Mouse (Mus musculus) mature B cell (primary cell): ENCODE data around the gene Shisa9.

Experiments
- in situ Hi-C: fragments of 300-500 bp; cut with MboI; formaldehyde crosslinking; loops from 2 replicates; pipeline ENCODE4 v1.14.3; 2019

The Shisa9 gene

GRCm38 (mm10) chr16:12196841-12197240 lies 212.9 kb downstream of the Shisa9 start:
- in situ Hi-C loops = no loop called here

DNA sequence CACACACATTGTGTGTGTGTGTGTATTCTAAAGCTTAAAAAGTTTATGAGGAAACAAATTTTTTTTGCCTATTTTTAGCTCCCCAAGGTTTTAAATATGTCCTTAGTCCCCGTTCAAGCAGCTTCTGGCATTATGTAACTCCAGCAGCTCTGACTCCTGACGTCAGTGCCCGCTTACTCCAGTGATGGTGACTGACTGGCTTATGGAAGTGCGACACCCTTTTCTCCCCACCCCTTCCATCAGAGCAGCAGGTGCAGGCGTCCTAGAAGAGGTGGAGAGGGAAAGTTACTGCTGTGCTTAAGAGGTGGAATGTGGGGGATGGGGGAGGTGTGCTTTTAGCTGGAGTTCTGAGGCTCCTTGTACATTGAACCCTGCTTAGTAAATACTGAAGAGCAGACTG lies 213.7 kb downstream of the Shisa9 start:
- in situ Hi-C loops = no loop called here

- in situ Hi-C loops = no loop called here
These were observed 217.3 kb downstream of the Shisa9 start for GRCm38 (mm10) chr16:12201216-12201615.

DNA sequence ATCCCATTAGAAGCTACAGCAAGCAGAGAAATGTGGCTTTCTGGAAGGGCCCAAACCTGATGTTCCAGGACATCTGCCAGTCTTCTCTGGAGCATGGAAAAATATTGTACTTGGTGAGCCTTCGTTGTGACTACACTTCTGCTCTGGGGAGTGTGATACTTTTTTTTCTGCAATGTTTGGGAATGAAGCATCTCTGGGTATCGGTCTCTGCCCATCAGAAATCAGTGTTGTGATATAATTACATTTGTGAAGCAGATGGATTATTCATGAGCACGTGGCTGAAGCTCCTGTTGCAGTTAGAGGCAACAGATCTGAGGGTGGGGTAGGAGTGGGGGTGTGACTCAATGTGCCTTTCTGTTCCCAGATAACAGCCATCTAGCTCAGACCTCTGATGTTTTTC lies 218.2 kb downstream of the Shisa9 start:
- in situ Hi-C loops = no loop called here

DNA sequence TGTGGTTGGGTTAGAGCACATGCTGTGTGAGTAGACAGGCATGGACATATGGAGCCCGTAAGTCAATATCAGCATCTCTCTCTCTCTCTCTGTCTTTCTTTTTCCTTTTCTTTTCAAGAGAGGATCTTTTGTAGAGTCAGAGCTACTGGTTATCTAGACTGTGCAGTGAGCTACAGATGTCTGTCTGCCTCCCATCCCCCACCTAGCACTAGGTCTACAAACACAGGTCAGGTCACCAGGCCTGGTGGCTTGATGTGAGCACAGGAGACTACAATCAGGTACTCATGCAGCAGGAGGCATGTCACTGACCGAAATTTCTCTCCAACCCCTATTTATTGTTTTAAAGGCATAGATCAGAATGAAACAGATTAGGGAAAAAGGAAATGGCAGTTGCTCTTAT lies 219.1 kb downstream of the Shisa9 start:
- in situ Hi-C loops = no loop called here

- in situ Hi-C loops = no loop called here
These were observed 220.5 kb downstream of the Shisa9 start for GRCm38 (mm10) chr16:12204423-12204822.

DNA sequence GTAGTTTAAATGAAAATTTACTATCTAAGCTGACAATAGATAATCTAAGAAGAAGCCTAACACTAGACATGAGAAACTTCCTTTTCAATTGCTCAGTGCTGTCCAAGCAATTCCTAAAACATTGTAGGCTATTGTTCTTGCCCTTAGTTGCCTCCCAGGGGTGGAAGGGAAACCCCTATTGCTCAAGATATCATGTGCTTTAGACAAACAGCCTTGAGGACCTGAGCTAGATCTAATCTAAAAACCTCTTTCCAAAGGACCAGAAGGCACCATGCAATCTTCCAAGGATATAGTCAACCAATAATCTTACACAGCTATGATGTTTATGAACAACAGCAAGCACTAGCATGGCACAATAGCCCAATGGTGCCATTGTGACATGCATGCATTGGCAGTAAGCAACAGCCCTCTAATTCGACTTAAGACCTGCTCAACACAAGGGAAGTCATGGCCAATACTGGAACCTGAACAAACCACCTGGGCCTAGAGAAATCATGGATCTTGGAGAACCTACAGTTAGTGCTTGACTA lies 222.6 kb downstream of the Shisa9 start:
- in situ Hi-C loops = no loop called here

DNA sequence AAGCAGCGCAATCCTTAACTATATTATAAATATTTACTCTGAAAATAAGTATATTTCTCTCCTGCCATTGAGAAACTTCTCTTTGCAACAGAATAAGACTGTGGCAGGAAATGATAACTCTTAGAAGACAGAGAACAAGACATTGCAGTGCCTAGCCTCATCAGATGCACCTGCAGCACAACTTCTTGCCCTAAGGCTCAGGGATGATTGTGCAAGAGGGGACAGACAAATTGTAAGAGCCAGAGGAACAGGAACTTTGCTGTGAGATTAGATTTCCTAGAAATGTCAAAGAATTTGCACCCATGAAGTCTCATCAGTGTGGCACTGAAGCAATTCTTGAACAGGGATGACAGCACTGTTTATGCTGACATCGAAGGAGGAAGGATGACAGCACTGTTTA lies 223.0 kb downstream of the Shisa9 start:
- in situ Hi-C loops = no loop called here

GRCm38 (mm10) chr16:12209355-12209754 lies 225.4 kb downstream of the Shisa9 start:
- in situ Hi-C loops = no loop called here

DNA sequence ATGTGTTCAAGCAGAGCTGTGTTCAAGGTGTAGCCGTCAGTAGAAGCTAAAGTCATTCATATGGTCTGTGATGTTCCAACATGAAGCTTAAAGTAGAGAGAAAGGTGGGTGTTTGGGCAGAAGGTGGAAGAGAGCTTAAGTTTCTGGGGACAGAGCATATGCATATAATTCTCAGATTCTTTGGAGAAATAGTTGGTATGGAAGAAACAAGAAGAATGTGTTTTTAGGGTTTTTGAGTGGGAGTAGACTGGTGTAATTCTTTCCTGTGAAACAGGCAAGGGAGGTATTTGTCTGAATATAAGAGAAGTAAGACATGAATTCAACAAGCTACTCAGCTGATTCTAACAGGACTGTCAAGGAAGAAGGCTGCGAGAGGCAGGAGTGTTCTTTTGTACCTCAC lies 225.9 kb downstream of the Shisa9 start:
- in situ Hi-C loops = no loop called here

GRCm38 (mm10) chr16:12214018-12214417 lies 230.1 kb downstream of the Shisa9 start:
- in situ Hi-C loops = no loop called here

DNA sequence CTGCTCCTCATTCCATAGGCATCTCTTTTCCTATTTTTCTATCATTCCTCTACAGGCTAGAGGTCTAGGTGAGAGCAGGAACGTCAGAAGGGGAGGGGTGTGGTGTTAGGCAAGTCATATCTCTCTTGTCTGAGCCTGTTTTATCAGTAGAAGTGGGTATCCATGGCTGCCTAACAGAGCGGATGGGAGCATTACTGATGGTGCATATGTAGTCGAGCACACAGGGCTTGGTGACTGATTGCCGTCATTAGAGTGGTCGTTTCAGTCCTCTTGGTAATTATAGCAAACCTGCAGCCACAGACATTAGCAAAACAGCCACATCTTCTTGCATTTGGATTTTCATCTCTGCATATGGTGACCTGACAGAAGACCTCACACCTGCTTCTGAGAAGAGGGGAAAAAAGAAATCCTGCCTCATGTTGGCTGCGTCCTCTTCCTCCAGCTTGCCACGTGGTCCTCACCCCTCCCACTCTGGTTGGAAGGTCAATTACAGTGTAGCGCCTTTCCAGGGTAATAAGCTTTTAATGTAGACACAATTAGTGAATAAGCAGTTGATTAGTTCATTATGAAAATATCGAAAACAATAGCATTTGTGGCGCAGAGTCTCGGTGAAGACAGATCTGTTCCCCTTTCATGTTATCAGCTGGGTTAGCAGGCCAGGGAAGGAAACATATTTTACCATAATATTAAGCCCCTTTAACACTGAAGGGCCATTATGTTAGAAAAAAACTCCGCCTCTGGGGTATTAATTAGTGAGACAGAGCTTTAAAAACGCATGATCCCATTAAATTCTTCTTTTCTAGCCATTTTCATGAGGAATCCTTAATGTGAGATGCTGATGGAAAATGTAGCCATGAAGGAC lies 233.6 kb downstream of the Shisa9 start:
- in situ Hi-C loops = no loop called here

GRCm38 (mm10) chr16:12218151-12218532 lies 234.2 kb downstream of the Shisa9 start:
- in situ Hi-C loops = no loop called here

DNA sequence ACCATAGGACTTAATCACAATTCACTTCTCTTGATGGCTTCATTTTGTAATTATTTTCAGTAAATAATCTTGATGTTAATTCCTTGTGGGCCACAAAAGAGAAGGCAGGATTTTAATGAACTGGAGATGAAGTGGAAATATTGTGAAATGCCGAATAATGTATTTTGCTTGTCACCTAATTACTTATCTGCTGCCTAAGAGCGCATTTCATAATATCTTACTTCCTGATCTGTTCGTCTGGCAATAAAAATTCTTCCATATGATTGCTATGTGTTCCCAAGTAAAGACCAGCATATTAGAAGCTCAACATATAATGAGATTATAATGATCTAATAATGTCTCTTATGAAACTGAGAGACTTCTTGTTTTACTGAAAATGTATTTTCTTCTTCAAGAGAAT lies 235.9 kb downstream of the Shisa9 start:
- in situ Hi-C loops = no loop called here

GRCm38 (mm10) chr16:12223537-12223936 lies 239.6 kb downstream of the Shisa9 start:
- in situ Hi-C loops = no loop called here

- in situ Hi-C loops = no loop called here
These were observed 243.0 kb downstream of the Shisa9 start for GRCm38 (mm10) chr16:12226937-12227336.

DNA sequence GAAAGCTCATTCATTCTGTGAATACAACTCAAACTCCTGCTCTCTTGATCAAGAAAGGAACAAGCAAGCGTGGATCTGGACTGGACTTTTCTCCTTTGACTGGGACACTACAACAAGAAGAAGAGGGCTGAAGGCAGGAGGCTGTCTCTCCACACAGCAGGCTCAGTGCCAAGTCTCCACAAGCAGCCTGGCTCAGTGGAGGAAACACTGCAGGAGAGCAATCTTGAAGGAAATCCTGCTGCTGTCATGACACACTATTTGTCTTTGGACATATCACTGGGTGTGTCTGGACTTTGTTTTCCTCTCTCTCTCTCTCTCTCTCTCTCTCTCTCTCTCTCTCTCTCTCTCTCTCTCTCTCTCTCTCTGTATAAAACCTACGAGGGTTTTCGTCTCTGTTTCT lies 249.4 kb downstream of the Shisa9 start:
- in situ Hi-C loops = no loop called here

- in situ Hi-C loops = no loop called here
These were observed 250.4 kb downstream of the Shisa9 start for GRCm38 (mm10) chr16:12234289-12234688.

DNA sequence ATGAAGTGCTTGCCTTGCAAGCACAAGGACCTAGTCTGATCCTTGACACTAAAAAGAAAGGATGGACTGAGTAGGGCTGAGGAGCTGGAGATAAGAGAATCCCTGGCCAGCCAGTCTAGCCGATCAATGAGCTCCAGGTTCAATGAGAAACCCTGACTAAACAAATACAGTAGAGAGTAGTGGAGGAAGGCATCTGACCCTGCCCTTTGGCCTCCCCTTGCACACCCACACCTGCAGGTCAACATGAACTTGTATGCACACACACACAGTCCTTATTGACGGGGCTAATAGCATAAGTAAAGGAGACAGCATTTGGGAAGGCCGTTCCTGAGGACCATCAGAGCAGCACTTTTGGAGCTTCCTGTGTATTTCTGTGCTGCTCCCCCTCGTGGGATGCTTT lies 254.7 kb downstream of the Shisa9 start:
- in situ Hi-C loops = no loop called here

- in situ Hi-C loops = no loop called here
These were observed 275.4 kb downstream of the Shisa9 start for GRCm38 (mm10) chr16:12259361-12259760.

DNA sequence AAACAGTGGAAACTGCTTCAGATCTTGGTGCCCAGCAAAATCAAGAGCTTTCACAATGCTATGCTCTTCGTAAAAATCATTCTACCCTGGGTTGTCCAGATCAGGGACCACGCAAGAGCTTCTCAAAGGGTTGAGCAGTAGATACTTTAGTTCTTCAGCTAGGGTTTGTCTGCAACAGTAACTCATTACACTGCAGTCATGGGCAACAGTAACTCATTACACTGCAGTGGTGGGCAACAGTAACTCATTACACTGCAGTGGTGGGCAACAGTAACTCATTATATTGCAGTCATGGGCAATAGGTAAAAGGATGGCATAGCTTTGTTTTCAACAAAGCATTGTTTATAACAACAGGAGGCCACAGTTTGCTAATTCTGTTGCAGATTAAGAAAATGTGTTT lies 281.9 kb downstream of the Shisa9 start:
- in situ Hi-C loops = no loop called here

- in situ Hi-C loops = no loop called here
These were observed 316.6 kb downstream of the Shisa9 start for GRCm38 (mm10) chr16:12300523-12300922.

DNA sequence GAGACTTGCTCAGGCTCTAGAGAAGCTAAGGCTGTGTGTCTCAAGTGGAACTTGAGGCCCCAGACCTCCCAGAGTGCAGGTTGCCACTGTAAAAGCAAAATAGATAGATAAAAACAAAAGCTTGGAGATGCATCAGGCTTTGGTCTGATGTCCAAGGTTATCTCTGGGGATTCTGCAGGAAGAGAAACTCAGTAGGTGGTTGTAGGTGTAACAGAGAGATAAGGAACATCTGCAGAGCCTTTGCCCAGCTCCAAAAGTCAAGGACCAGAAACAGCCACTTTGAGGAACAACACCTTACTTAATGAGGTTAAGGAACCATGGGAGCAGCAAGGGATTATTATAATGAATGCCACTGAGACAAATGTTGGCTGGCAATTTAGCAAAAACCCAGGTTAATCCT lies 319.5 kb downstream of the Shisa9 start:
- in situ Hi-C loops = no loop called here
